Mouse (Mus musculus) ES-E14 (cell line): ENCODE data around the gene Wfdc5. TPM values are rescaled to one million over a fixed set of nuclear protein-coding genes. Genes with fewer than 3 reads are reported as not detected.

ENCODE experiments used
- DNase-seq: peaks from one replicate; pipeline ENCODE4 v3.0.0-alpha.2; 2013; ENCODE audit warnings: low read depth, low spot score
- H3K27ac ChIP-seq: 2 replicates; pipeline ENCODE4 v1.5.1; 2012; ENCODE audit warnings: low read depth, mild to moderate bottlenecking, low read length, moderate library complexity, mixed read lengths; ENCODE audit not compliant: poor library complexity, insufficient read depth, severe bottlenecking
- H3K36me3 ChIP-seq: 2 replicates; pipeline ENCODE4 v1.6.1; 2012; ENCODE audit warnings: mild to moderate bottlenecking, low read length, moderate library complexity, mixed read lengths; ENCODE audit not compliant: control insufficient read depth, poor library complexity, insufficient read depth, severe bottlenecking
- H3K4me1 ChIP-seq, 2 experiments: fragments of 150-350 bp in 1 of 2; sonication (generic) in 1 of 2; 2 replicates each; pipeline ENCODE4 v1.6.1; 2012; ENCODE audit warnings: low read length in 2 of 2, mild to moderate bottlenecking in 1 of 2, mixed read lengths in 1 of 2; ENCODE audit not compliant: control insufficient read depth in 2 of 2, insufficient read depth in 2 of 2, poor library complexity in 1 of 2
- H3K4me3 ChIP-seq, 2 experiments: fragments of 150-350 bp in 1 of 2; sonication (generic) in 1 of 2; 2 replicates each; pipeline ENCODE4 v1.5.1; 2012; ENCODE audit warnings: low read length in 2 of 2, low read depth in 1 of 2, mild to moderate bottlenecking in 1 of 2, mixed read lengths in 1 of 2; ENCODE audit not compliant: insufficient read depth in 1 of 2, poor library complexity in 1 of 2, severe bottlenecking in 1 of 2
- H3K9ac ChIP-seq: 2 replicates; pipeline ENCODE4 v1.6.1; 2012; ENCODE audit warnings: low read depth, mild to moderate bottlenecking, low read length, mixed read lengths; ENCODE audit not compliant: poor library complexity, insufficient read depth, severe bottlenecking
- H3K9me3 ChIP-seq: fragments of 150-350 bp; sonication (generic); 2 replicates; pipeline ENCODE4 v1.6.1; 2012; ENCODE audit warnings: low read depth, mild to moderate bottlenecking, low read length; ENCODE audit not compliant: control insufficient read depth, insufficient read depth
- CHD2 ChIP-seq: IDR thresholded peaks from 2 replicates; pipeline ENCODE4 v1.6.1; 2014; ENCODE audit warnings: mild to moderate bottlenecking, low read depth, low read length, inconsistent platforms
- HCFC1 ChIP-seq: IDR thresholded peaks from 2 replicates; pipeline ENCODE4 v1.6.1; 2012; ENCODE audit warnings: low read length, inconsistent platforms, borderline replicate concordance; ENCODE audit not compliant: insufficient read depth
- MAFK ChIP-seq: IDR thresholded peaks from 2 replicates; pipeline ENCODE4 v1.6.1; 2014; ENCODE audit warnings: mild to moderate bottlenecking, low read depth, low read length, inconsistent platforms; ENCODE audit not compliant: insufficient read depth
- ZC3H11A ChIP-seq: IDR thresholded peaks from 2 replicates; pipeline ENCODE4 v1.6.1; 2012; ENCODE audit warnings: low read depth, mild to moderate bottlenecking, inconsistent platforms, low read length, borderline replicate concordance
- ZNF384 ChIP-seq: IDR thresholded peaks from 2 replicates; pipeline ENCODE4 v1.6.1; 2012; ENCODE audit warnings: low read depth, low read length, inconsistent platforms
- in situ Hi-C, 2 experiments: fragments of 600-800 bp; cut with MboI; formaldehyde crosslinking; loops; one replicate each; pipeline ENCODE4 v1.15.1; 2025; ENCODE audit warnings: low sequenced_read_pairs in 2 of 2, inconsistent platforms in 1 of 2; ENCODE audit not compliant: unreplicated experiment in 2 of 2
- total RNA-seq: library from RNA; depleted of rRNA; stranded (reverse); fragments of 300-350 nt; gene quantifications from 2 replicates; pipeline ENCODE4 v1.2.3, GENCODE M21; 2012

The Wfdc5 gene
- total RNA-seq, 1 experiment: not detected

- in situ Hi-C loops: no loop called here
- Histone ChIP-seq H3K4me1 (no peaks in the 10 kb centered on the region), H3K4me3 (no peak overlapping the region), H3K9ac (no peak overlapping the region), H3K36me3 (no peaks in the 10 kb centered on the region), H3K9me3 (no peaks in the 10 kb centered on the region), H3K27ac (no peak overlapping the region)
- DNase-seq: no peak
- TF ChIP-seq CHD2: no peak
- no peak for TF ChIP-seq ZC3H11A
- TF ChIP-seq MAFK: no peak
- TF ChIP-seq HCFC1: no peak
- TF ChIP-seq ZNF384: no peak
These were observed 9.1 kb downstream of the Wfdc5 start for GRCm38 (mm10) chr2:164173394-164173793.

GRCm38 (mm10) chr2:164170902-164171301 is 11.6 kb downstream of the Wfdc5 start, which contains the start of gene Kcns1:
Gene Kcns1, minus strand, starts transcription at chr2:164171113.
- no peaks in the 10 kb centered on the region for H3K9me3 ChIP-seq
- H3K4me3 ChIP-seq: peak within 1 kb of the TSS; percentile 28 to 55; a peak in 2 of 4 replicates
- in situ Hi-C loops: no loop called here
- DNase-seq: no peak
- peak within 1 kb of the TSS; percentile 15; the same call in 1 of the 2 replicates for H3K9ac ChIP-seq
- no peak within 1 kb of the TSS for H3K27ac ChIP-seq
- TF ChIP-seq MAFK (no peak), ZC3H11A (no peak), ZNF384 (no peak), HCFC1 (no peak), CHD2 (no peak)
- no peaks in the 10 kb centered on the region for H3K36me3 ChIP-seq
- H3K4me1 ChIP-seq: 0 out of 4 replicates have a peak, but pooled peaks cover 0 to 3% of the 10 kb centered on the region in 2 experiments

GRCm38 (mm10) chr2:164170326-164170725 is 12.2 kb downstream of the Wfdc5 start:
- no peak for TF ChIP-seq MAFK
- no peak for TF ChIP-seq ZNF384
- TF ChIP-seq ZC3H11A: no peak
- no peak for TF ChIP-seq HCFC1
- TF ChIP-seq CHD2: no peak
- no peak overlapping the region for H3K27ac ChIP-seq
- no peaks in the 10 kb centered on the region for H3K9me3 ChIP-seq
- no peak overlapping the region for H3K4me3 ChIP-seq
- no peak for DNase-seq
- H3K4me1 ChIP-seq: 0 out of 4 replicates have a peak, but pooled peaks cover 0 to 3% of the 10 kb centered on the region in 2 experiments
- in situ Hi-C loops: no loop called here
- no peak overlapping the region for H3K9ac ChIP-seq
- no peaks in the 10 kb centered on the region for H3K36me3 ChIP-seq

GRCm38 (mm10) chr2:164168571-164168946 is 14.0 kb downstream of the Wfdc5 start:
- H3K4me1 ChIP-seq: 0 out of 4 replicates have a peak, but pooled peaks cover 0 to 3% of the 10 kb centered on the region in 2 experiments
- TF ChIP-seq MAFK (no peak), CHD2 (no peak), ZNF384 (no peak), HCFC1 (no peak), ZC3H11A (no peak)
- peak overlapping the region; percentile 29 to 48; a peak in 3 of 4 replicates for H3K4me3 ChIP-seq
- DNase-seq: peak; percentile 22
- no peak overlapping the region for H3K27ac ChIP-seq
- in situ Hi-C loops: no loop called here
- H3K9ac ChIP-seq: peak overlapping the region; percentile 4; the same call in 1 of the 2 replicates
- H3K36me3 ChIP-seq: no peaks in the 10 kb centered on the region
- no peaks in the 10 kb centered on the region for H3K9me3 ChIP-seq
